Mouse (Mus musculus) liver, embryonic 16.5 days (tissue): ENCODE results near the gene Nudt1. TPM values are rescaled to one million over a fixed set of nuclear protein-coding genes. Genes with fewer than 3 reads are reported as not detected.

Experiments used
- ATAC-seq: fragments of 200-750 bp; cut with Nextera tagmentation; 2 replicates; pipeline ENCODE4 v1.8.0; 2017; ENCODE audit warnings: low read depth, mild to moderate bottlenecking, moderate number of reproducible peaks, moderate library complexity
- H3K27ac ChIP-seq: fragments of 300-500 bp; sonication (generic); 2 replicates; pipeline ENCODE4 v1.5.1; 2014; ENCODE audit warnings: mild to moderate bottlenecking, low read length
- H3K27me3 ChIP-seq: fragments of 300-500 bp; sonication (generic); 2 replicates; pipeline ENCODE4 v1.6.1; 2014; ENCODE audit warnings: low read depth, low read length, mixed read lengths; ENCODE audit not compliant: control insufficient read depth, insufficient read depth
- H3K36me3 ChIP-seq: fragments of 300-500 bp; sonication (generic); 2 replicates; pipeline ENCODE4 v1.6.1; 2014; ENCODE audit warnings: mild to moderate bottlenecking; ENCODE audit not compliant: control insufficient read depth, insufficient read depth
- H3K4me1 ChIP-seq: fragments of 300-500 bp; sonication (generic); 2 replicates; pipeline ENCODE4 v1.6.1; 2014; ENCODE audit warnings: low read depth, low read length, mixed read lengths; ENCODE audit not compliant: control insufficient read depth
- H3K4me2 ChIP-seq: fragments of 300-500 bp; sonication (generic); 2 replicates; pipeline ENCODE4 v1.6.1; 2014; ENCODE audit warnings: low read depth, low read length, mixed read lengths
- H3K4me3 ChIP-seq: fragments of 300-500 bp; sonication (generic); 2 replicates; pipeline ENCODE4 v1.5.1; 2014; ENCODE audit warnings: low read depth, mild to moderate bottlenecking, low read length
- H3K9ac ChIP-seq: fragments of 300-500 bp; sonication (generic); 2 replicates; pipeline ENCODE4 v1.6.1; 2014; ENCODE audit warnings: low read depth, low read length
- H3K9me3 ChIP-seq: fragments of 300-500 bp; sonication (generic); replicated peaks from 2 replicates; pipeline ENCODE4 v1.6.1; 2016; ENCODE audit warnings: low read length; ENCODE audit not compliant: control insufficient read depth
- WGBS: fragments of 180-500 bp; shearing (Covaris S2); extraction: QIAGEN DNeasy Blood & Tissue Kit; methylation state at CpG from one replicate; pipeline ENCODE4 v1.1.7; 2014; ENCODE audit not compliant: insufficient replicate concordance; 5-methylcytosine and 5-hydroxymethylcytosine counted together
- polyA plus RNA-seq: library from polyadenylated mRNA; unstranded; fragments of >200 nt; fragmentation: Nextera tagmentation; extraction: Ambion mirVana; gene quantifications from 2 replicates; pipeline ENCODE4 v1.2.1, GENCODE M21; 2015

The Nudt1 gene
- 19.0 and 20.7 TPM in 2 replicates for polyA plus RNA-seq

DNA sequence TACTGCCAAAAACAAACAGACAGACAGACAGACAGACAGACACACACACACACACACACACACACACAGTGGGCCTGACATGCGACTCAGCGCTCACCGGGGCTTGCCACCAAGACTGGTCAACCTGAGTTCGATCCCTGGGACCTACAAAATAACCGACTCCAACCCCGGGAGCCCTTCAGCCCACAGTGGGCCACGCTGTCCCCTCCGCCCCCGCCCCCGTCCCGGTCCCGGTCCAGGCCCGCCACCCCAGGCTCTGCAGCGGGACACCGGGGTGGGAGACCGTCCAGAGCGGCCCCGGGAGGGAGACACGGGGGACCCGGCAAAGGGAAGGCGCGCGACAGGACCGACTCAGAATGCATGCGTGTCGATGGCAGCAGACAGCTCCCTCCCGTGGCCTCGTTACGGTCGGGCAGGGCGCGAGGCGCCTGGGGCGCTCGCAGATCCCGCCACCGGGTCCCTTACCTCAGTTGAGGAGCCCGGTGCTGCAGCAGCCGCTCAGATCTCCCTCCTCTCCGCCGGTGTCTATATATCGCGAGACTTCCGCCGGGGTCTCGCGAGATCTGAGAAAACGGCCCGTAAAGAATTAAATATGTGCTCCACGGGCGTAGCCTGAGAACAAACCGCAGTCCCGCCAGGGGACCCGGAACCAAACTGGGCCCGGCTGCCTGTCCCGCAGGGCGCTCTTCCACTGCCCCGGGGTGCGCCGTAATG is at the start of gene Nudt1, which contains the start of gene Mad1l1:
Gene Nudt1 (plus strand): TSS at position 615 of the 714 bp plus-strand sequence.
Gene Mad1l1 (minus strand): TSS at position 511 of the 714 bp plus-strand sequence.
- peak; percentile 95 for ATAC-seq
- Histone ChIP-seq H3K4me1 (peaks cover 28% of the 10 kb centered on the region), H3K4me2 (peak within 1 kb of the TSS; percentile 85), H3K27ac (peak within 1 kb of the TSS; percentile 94), H3K9ac (peak within 1 kb of the TSS; percentile 99), H3K36me3 (no peaks in the 10 kb centered on the region), H3K9me3 (no peaks in the 10 kb centered on the region), H3K27me3 (no peaks in the 10 kb centered on the region), H3K4me3 (peak within 1 kb of the TSS; percentile 96)
- WGBS = under 1% methylated on average over 60 of the region's 60 CpGs

GRCm38 (mm10) chr5:140276779-140277178 is 44.7 kb upstream of the Nudt1 start:
- H3K4me2 ChIP-seq = no peak overlapping the region
- no peaks in the 10 kb centered on the region for H3K9me3 ChIP-seq
- no peaks in the 10 kb centered on the region for H3K4me1 ChIP-seq
- no peaks in the 10 kb centered on the region; the same call in 1 of the 2 replicates for H3K36me3 ChIP-seq
- WGBS = 63% methylated on average over 6 of the region's 6 CpGs
- no peak overlapping the region for H3K9ac ChIP-seq
- H3K4me3 ChIP-seq = no peak overlapping the region
- no peaks in the 10 kb centered on the region for H3K27me3 ChIP-seq
- no peak overlapping the region for H3K27ac ChIP-seq
- ATAC-seq = no peak

DNA sequence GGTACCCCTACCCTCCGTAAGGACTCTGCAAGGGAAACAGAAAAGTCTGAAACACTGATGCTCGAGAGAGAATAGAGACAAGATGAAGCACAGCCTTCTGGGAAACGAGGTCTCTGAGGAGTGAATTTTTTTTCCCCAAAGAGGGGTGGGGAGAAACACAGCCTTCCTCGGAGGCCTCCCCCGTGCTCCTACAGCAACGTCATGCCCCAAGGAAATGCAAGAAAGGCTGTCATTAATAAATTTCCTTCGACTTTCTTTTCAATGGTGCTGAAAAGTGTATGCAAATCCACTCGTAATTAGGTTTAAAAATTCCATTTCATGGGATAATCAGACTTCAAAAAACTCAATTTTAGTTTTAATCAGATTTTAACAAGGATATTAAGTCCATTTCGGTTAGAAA is 41.3 kb upstream of the Nudt1 start:
- H3K4me3 ChIP-seq = no peak overlapping the region
- 77% methylated on average over 9 of the region's 9 CpGs for WGBS
- no peaks in the 10 kb centered on the region; the same call in 1 of the 2 replicates for H3K36me3 ChIP-seq
- H3K9me3 ChIP-seq = no peaks in the 10 kb centered on the region
- H3K4me2 ChIP-seq = no peak overlapping the region
- H3K9ac ChIP-seq = no peak overlapping the region
- H3K27me3 ChIP-seq = no peaks in the 10 kb centered on the region
- H3K27ac ChIP-seq = no peak overlapping the region
- ATAC-seq = no peak
- H3K4me1 ChIP-seq = no peaks in the 10 kb centered on the region

GRCm38 (mm10) chr5:140282376-140282775 is 39.1 kb upstream of the Nudt1 start:
- ATAC-seq = no peak

DNA sequence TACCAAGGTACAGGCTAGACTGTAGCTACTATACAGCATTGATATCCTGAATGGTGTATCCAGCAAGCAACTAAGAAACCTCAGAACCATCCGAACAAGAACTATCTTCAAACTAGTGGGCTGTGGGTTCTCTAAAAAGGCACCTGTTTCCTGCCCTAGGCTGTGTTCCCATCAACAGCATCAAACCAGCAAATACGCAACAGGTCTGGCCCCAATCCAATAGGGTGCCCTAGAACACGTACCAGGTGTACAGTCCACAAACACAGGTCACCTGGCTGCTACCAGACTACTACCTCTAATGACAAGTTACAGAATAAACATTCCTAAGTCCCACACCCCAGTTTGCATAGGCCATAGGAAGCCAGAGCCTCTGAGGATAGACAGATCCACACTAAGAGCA is 38.6 kb upstream of the Nudt1 start:
- Histone ChIP-seq H3K27ac (no peak overlapping the region), H3K27me3 (no peaks in the 10 kb centered on the region), H3K9me3 (no peaks in the 10 kb centered on the region), H3K4me2 (no peak overlapping the region), H3K4me3 (no peak overlapping the region), H3K4me1 (no peaks in the 10 kb centered on the region), H3K36me3 (no peaks in the 10 kb centered on the region; the same call in 1 of the 2 replicates), H3K9ac (no peak overlapping the region)
- ATAC-seq = no peak
- 77% methylated on average over 3 of the region's 3 CpGs for WGBS

More at GRCm38 (mm10) chr5:140282376-140282775, 39.1 kb upstream of the Nudt1 start:
- H3K9me3 ChIP-seq = no peaks in the 10 kb centered on the region
- no peaks in the 10 kb centered on the region for H3K27me3 ChIP-seq
- no peaks in the 10 kb centered on the region for H3K4me1 ChIP-seq
- H3K4me2 ChIP-seq = no peak overlapping the region
- WGBS = 81% methylated on average over 8 of the region's 8 CpGs
- H3K36me3 ChIP-seq = no peaks in the 10 kb centered on the region; the same call in 1 of the 2 replicates
- H3K4me3 ChIP-seq = no peak overlapping the region
- H3K27ac ChIP-seq = no peak overlapping the region
- H3K9ac ChIP-seq = no peak overlapping the region

GRCm38 (mm10) chr5:140284011-140284410 is 37.4 kb upstream of the Nudt1 start:
- Histone ChIP-seq H3K4me1 (no peaks in the 10 kb centered on the region), H3K4me2 (no peak overlapping the region), H3K9ac (no peak overlapping the region), H3K9me3 (no peaks in the 10 kb centered on the region), H3K27me3 (no peaks in the 10 kb centered on the region), H3K4me3 (no peak overlapping the region), H3K27ac (no peak overlapping the region), H3K36me3 (peaks cover under 1% of the 10 kb centered on the region)
- no peak for ATAC-seq
- WGBS = 85% methylated on average over 2 of the region's 2 CpGs

- ATAC-seq = no peak
- no peak overlapping the region for H3K27ac ChIP-seq
- H3K4me2 ChIP-seq = no peak overlapping the region
- no peak overlapping the region for H3K4me3 ChIP-seq
- no peaks in the 10 kb centered on the region for H3K4me1 ChIP-seq
- H3K9ac ChIP-seq = no peak overlapping the region
- peaks cover 5% of the 10 kb centered on the region for H3K36me3 ChIP-seq
- WGBS = 69% methylated on average over 2 of the region's 2 CpGs
- H3K27me3 ChIP-seq = no peaks in the 10 kb centered on the region
- H3K9me3 ChIP-seq = no peaks in the 10 kb centered on the region
These were observed 36.7 kb upstream of the Nudt1 start for GRCm38 (mm10) chr5:140284761-140285160.

GRCm38 (mm10) chr5:140288287-140288686 is 33.2 kb upstream of the Nudt1 start:
- 80% methylated on average over 3 of the region's 3 CpGs for WGBS
- no peak overlapping the region for H3K4me2 ChIP-seq
- no peaks in the 10 kb centered on the region for H3K4me1 ChIP-seq
- ATAC-seq = no peak
- no peaks in the 10 kb centered on the region for H3K9me3 ChIP-seq
- no peak overlapping the region for H3K4me3 ChIP-seq
- H3K36me3 ChIP-seq = peaks cover 18% of the 10 kb centered on the region
- H3K27me3 ChIP-seq = no peaks in the 10 kb centered on the region
- no peak overlapping the region for H3K9ac ChIP-seq
- no peak overlapping the region for H3K27ac ChIP-seq

GRCm38 (mm10) chr5:140289161-140289560 is 32.3 kb upstream of the Nudt1 start:
- no peaks in the 10 kb centered on the region for H3K27me3 ChIP-seq
- no peak overlapping the region for H3K9ac ChIP-seq
- no peak for ATAC-seq
- H3K4me1 ChIP-seq = no peaks in the 10 kb centered on the region
- no peak overlapping the region for H3K4me2 ChIP-seq
- H3K4me3 ChIP-seq = no peak overlapping the region
- no peaks in the 10 kb centered on the region for H3K9me3 ChIP-seq
- no peak overlapping the region for H3K27ac ChIP-seq
- H3K36me3 ChIP-seq = peaks cover 18% of the 10 kb centered on the region
- 71% methylated on average over 2 of the region's 2 CpGs for WGBS
